Mouse (Mus musculus) lung, postnatal 25 days (tissue): ENCODE data around the gene Ntrk3.
A peak's percentile ranks its signal among the peaks of the same experiment; 100 is the strongest.

Experiments
- DNase-seq: peaks from one replicate; pipeline ENCODE4 v3.0.0; 2022; ENCODE audit warnings: low spot score

Gene Ntrk3

DNA sequence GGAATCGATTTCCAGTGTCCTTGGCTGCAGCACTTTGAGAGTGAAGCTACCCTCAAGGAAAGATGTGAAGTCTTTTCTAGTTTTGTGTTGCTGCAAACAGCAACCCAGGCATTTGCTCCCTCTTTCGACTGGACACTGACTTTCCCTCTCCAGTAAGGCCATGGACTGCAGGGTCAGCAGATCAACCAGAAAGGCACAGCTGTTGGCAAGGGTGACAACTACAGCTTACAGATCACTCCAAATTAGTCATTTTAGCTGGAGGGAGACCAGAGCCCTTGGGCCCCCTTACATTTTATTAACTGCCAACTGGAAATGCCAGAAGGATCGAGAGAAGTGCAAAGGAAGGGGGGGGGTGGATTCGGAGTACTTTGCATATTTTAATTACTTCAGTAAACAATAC lies 516.9 kb downstream of the Ntrk3 start:
- DNase-seq: peak; percentile 4

DNA sequence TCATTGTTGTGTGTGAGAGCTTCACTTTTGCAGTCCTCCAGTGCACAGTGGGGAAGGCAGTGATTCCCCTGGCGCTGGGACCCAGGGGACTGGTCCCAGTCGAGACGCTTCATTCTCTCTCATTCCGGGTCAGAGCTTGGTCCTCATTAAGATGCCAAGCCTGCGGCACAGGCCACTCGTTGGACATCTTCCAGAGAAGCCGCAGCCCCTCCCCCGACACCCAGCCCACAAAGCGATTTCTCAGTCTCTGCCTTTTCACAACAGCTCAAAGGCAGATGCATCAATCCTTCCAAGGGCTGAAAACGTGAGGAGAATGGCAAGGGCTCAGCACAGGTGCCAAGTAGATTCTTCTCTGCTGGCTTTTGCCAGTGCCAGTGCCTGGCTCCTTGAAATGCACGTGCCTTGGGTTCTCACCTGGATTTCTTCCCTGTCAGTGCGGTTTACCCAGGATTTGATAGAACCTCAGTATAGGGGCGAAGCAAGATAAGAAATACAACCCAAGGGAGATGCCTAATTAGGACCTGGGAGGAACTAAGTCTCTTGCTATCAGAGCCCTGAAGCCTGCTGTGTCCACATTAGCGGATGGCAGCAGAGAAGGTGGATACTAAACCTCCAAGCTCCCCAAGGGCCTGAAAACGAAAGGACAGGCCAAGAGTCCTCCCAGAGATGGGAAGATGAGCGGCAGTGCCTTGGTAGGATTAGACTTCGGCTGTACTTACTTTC lies 546.7 kb downstream of the Ntrk3 start:
- DNase-seq: no peak

DNA sequence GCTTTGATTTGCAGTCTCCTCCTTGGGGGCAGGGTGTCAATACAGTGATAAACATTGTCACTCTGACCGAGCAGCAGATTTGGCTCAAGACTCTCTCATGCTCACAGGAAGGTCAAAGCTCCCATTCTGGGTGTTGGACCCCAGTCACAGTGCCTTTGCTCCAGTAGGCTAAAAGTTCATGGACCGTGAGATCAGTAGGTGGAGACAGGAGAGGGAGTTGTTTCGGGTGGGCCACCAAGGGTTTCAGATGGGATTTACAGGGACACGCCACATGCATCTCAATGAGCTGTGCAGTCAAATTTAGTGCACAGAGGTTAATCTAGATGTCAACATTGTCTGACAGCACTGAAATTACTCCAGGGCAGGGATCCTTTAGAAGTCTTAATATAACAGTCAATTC lies 552.2 kb downstream of the Ntrk3 start:
- no peak for DNase-seq

DNA sequence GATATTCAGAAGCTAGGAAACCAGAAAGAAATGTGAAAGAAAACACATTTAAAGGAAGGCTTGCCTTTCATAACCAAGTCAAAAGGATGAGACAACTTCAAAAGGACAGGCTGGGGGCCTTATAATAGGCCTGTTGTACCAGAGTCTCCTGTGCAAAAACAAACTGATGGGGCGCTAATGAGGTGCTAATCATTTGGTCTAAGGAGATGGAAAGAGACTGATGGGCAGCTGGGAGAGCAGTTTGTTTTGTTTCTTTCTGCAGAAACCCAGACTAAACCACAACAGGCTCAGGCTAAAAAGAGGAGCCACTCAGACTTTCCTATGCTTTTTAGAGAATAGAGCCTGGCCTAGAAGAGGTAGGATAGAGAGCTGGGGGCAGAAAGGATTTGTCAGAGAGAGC lies 554.4 kb downstream of the Ntrk3 start:
- DNase-seq: no peak

DNA sequence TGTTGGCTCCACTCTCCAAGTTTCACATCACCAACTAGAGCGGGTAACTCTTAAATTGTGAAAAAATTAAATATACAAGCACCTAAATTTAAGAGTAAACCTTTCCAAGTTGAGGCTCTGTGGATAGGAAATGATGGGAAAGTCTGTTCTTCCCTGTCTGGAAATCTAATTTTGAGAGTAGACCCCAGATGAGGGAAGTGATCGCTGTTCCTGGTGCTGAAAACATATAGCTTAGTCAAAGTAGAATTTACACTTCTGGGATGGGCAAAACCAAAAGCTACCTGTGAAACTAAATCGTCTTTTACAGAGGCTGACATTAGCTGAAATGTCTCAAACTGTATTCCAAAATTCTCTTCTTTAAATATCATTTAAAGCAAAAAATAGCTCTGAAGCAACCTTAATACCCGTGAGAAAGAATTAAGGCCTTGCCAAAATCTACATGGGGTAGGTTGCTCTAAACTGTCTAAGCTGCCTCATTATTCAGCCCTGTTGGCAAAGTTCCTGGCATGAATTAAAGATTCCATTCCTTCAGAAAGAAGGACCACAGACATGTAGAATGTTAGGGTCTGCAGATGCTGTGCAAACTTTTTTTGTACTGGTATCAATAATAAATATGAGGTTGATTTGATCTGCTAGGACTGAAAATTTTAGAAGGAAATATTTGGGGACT lies 557.7 kb downstream of the Ntrk3 start:
- no peak for DNase-seq

DNA sequence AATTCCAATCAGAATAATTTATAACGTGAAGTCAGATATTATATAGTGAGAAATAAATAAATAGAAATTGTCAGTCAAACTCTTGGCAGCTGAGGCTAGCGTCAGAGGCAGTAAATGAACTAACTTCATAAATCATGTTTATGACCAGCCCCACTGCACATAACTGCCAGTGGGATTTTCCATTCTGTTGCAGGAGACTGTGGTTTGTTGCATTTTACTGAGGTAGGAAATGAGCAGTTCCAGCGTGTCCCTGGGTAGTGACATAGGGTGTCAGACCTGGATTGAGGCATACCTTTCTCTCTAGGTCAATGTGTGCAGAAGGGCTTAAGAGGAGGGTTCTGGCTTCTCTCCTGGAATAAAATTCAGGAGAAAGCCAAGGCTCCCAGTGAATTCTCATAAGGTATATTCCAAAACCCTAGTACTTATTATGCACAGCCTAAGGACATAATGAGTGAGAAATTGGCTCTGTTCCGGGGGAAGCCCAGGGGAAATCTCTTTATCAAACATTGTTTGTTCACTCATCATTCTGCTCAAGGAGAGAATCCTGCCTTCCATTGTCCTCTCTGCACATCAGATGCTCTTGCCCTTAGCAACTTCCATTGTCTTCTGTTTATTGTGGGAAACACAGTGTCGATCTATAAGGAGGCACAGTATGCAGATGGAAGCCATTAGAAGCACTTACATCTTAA lies 565.4 kb downstream of the Ntrk3 start:
- DNase-seq: no peak

DNA sequence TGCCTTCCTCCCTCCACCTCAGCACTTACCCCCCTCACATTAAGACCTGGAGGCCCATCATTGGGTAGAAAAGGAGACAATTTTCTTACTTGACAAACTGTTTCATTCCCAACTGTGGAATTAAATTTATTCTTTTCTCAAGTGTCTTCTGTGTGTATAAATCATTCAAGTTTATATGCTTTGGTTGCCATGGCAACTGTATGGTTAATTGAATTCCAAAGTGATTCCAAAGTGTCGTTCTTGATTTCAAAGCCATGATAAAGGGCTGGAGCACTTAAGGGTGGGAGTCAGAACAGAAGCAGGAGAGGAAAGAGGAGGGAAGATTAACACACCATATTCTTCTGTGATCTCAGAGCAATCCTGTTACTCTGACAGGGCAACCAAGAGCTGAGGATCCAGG lies 572.3 kb downstream of the Ntrk3 start:
- DNase-seq: no peak

DNA sequence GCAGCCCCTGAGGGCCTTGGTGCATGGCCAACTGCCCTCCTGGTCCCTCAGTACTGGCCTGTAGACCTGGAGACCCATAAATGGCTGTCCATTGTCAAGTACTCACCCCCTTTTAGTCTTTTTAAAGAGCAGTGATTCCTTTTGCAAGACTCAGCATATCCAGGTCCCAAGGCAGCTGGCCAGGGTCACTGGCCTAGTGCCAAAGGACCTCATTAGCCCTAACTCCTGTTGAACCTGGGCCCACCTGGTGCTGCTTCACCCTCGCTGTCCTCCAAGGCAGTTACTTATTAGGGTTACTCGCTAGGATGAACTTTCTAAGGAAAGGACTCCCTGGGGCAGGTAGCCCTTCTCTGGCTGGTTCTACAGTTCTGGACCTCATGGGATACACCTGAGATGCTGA lies 579.9 kb downstream of the Ntrk3 start:
- no peak for DNase-seq

DNA sequence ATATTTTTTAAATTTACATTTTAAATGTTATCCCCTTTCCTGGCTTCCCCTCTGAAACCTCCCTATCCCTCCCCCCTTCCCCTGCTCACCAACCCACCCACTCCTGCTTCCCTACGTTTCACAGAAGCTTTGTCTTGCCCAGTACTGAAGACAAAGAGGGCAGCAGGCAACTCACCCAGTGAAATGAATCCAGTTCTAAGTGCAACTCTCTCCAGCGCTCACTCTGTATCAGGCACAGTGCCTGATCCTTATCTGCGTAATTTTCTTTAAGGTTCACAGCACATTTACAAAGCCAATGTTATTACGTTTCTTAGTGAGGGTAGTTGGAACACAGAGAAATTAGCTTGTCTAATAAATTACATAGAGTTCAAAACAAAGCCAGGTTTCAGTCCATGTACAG lies 592.6 kb downstream of the Ntrk3 start:
- no peak for DNase-seq

DNA sequence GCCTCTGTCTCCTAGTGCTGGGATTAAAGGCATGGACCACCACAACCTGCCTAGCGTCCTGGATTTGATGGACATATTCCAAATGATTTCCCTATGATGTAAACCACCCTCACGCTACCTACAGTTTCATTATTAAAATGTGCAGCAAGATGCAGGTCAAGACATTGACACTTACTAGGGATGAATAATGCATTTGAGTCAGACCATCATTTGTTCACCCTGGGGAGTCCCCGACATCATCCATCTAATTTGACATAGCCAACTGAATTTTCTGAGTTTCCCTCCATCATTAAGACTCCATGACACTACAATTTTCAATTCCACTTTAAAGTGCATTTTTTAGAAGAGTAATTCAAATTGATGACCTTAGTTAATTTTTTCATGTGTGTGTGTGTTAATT lies 593.0 kb downstream of the Ntrk3 start:
- no peak for DNase-seq

DNA sequence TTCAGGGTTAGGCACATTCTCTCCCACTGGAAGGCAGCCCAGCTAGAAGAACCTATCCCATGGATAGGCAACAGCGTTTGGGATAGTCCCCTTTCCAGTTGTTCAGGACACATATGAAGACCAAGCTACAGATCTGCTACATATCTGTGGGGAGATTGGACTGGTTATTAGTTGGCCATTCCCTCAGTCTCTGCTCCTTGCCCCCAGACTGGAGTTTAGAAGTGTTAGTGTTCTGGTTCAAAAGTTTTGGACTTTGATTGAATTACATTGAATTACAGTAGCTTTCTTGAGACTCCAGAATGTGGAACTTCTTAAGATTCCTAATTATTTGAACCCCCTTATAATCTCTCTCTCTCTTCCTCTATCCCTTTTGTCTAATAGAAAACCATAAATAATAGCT lies 607.8 kb downstream of the Ntrk3 start:
- DNase-seq: no peak
